Comparison of ENCODE assay signal across 25 mouse cellular contexts in the genomic region with DNA sequence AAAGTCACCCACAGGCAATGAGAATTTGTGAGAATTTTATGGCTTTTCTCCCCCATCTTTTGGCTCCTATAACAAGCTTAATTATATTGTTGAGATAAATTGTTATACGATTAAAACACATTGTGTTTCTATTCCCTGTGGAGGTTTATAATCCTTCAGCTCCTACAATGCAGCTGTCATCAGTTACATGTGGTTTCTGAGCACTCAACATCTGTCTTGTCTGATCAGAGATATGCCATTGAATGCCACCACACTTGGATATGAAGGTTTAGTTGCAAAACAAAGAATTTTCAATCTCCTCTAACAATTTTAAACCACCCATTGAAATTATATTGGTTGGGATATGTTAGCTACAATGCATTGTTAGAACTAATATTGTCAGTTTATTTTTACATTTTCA.
"Had no signal": no experiment of that assay in that cellular context is flagged by ENCODE, and none has a peak within 500 bp of the region (broad histone marks: within the 10 kb centered on the region; RNA-seq: fewer than 3 reads in every experiment).

No protein-coding gene starts in this region.

- H3K27me3 ChIP-seq: embryonic facial prominence, embryonic 12.5 days; embryonic facial prominence, embryonic 13.5 days; embryonic facial prominence, embryonic 15.5 days; forebrain, embryonic 12.5 days; forebrain, embryonic 13.5 days; forebrain, embryonic 15.5 days had no signal

- H3K4me2 ChIP-seq: embryonic facial prominence, embryonic 12.5 days; embryonic facial prominence, embryonic 13.5 days; embryonic facial prominence, embryonic 15.5 days; forebrain, embryonic 12.5 days; forebrain, embryonic 13.5 days; forebrain, embryonic 15.5 days had no signal

- H3K4me1 ChIP-seq: embryonic facial prominence, embryonic 10.5 days; embryonic facial prominence, embryonic 12.5 days; embryonic facial prominence, embryonic 13.5 days; embryonic facial prominence, embryonic 15.5 days; forebrain, embryonic 10.5 days; forebrain, embryonic 12.5 days; forebrain, embryonic 13.5 days; forebrain, embryonic 15.5 days; heart, embryonic 10.5 days had no signal

- H3K27ac ChIP-seq: embryonic facial prominence, embryonic 10.5 days; embryonic facial prominence, embryonic 12.5 days; embryonic facial prominence, embryonic 13.5 days; embryonic facial prominence, embryonic 15.5 days; forebrain, embryonic 10.5 days; forebrain, embryonic 12.5 days; forebrain, embryonic 13.5 days; forebrain, embryonic 15.5 days; gastrocnemius, adult 2 months; heart, embryonic 10.5 days had no signal

- DNase-seq: cerebellum, adult 9-10 months; cerebellum, adult 9-11 months; cerebellum, postnatal 10 days; cerebellum, postnatal 14 days; cerebellum, postnatal 25 days; cerebellum, postnatal 36 days; embryo, embryonic 11 days; forebrain, postnatal 0 days; gastrocnemius, adult 2 months; gastrocnemius, postnatal 10 days; gastrocnemius, postnatal 14 days; gastrocnemius, postnatal 25 days; gastrocnemius, postnatal 36 days; heart, adult 11 months; heart, adult 18-20 months had no signal

- H3K9ac ChIP-seq: embryonic facial prominence, embryonic 12.5 days; embryonic facial prominence, embryonic 13.5 days; embryonic facial prominence, embryonic 15.5 days; forebrain, embryonic 12.5 days; forebrain, embryonic 13.5 days; forebrain, embryonic 15.5 days; forebrain, postnatal 0 days had no signal

- H3K36me3 ChIP-seq: embryonic facial prominence, embryonic 10.5 days; embryonic facial prominence, embryonic 12.5 days; embryonic facial prominence, embryonic 13.5 days; embryonic facial prominence, embryonic 15.5 days; forebrain, embryonic 10.5 days; forebrain, embryonic 12.5 days; forebrain, embryonic 15.5 days; heart, embryonic 10.5 days had no signal

- H3K4me3 ChIP-seq: embryonic facial prominence, embryonic 10.5 days; embryonic facial prominence, embryonic 12.5 days; embryonic facial prominence, embryonic 13.5 days; embryonic facial prominence, embryonic 15.5 days; erythroblast, embryonic 14.5 days; forebrain, embryonic 10.5 days; forebrain, embryonic 12.5 days; forebrain, embryonic 13.5 days; forebrain, embryonic 15.5 days; gastrocnemius, adult 2 months; heart, embryonic 10.5 days had no signal
